Mouse (Mus musculus) myocyte (in vitro differentiated cells): ENCODE data around the gene Gm49322.
A peak's percentile ranks its signal among the peaks of the same experiment; 100 is the strongest.

Experiments used
- E2F4 ChIP-seq: IDR thresholded peaks from one replicate; pipeline ENCODE4 v1.6.1; 2011; ENCODE audit warnings: mild to moderate bottlenecking, control low read depth, moderate library complexity; ENCODE audit not compliant: insufficient read depth
- MYOD1 ChIP-seq, 3 experiments: IDR thresholded peaks; one replicate each; pipeline ENCODE4 v1.6.1; 2011; ENCODE audit warnings: control low read depth in 2 of 3, low read depth in 2 of 3, mild to moderate bottlenecking in 2 of 3, moderate library complexity in 1 of 3; ENCODE audit not compliant: insufficient read length in 2 of 3, control insufficient read depth in 1 of 3
- POLR2A ChIP-seq: IDR thresholded peaks from one replicate; pipeline ENCODE4 v1.6.1; 2011; ENCODE audit warnings: low read depth, mild to moderate bottlenecking, control low read depth, moderate library complexity; ENCODE audit not compliant: insufficient read length
- POLR2AphosphoS2 ChIP-seq: IDR thresholded peaks from one replicate; pipeline ENCODE4 v1.6.1; 2011; ENCODE audit warnings: low read depth, control low read depth; ENCODE audit not compliant: insufficient read length
- TCF3 ChIP-seq: IDR thresholded peaks from one replicate; pipeline ENCODE4 v1.6.1; 2011; ENCODE audit warnings: low read depth, control low read depth; ENCODE audit not compliant: insufficient read length
- USF1 ChIP-seq: IDR thresholded peaks from one replicate; pipeline ENCODE4 v1.6.1; 2011; ENCODE audit warnings: low read depth, mild to moderate bottlenecking, control low read depth, moderate library complexity

DNA sequence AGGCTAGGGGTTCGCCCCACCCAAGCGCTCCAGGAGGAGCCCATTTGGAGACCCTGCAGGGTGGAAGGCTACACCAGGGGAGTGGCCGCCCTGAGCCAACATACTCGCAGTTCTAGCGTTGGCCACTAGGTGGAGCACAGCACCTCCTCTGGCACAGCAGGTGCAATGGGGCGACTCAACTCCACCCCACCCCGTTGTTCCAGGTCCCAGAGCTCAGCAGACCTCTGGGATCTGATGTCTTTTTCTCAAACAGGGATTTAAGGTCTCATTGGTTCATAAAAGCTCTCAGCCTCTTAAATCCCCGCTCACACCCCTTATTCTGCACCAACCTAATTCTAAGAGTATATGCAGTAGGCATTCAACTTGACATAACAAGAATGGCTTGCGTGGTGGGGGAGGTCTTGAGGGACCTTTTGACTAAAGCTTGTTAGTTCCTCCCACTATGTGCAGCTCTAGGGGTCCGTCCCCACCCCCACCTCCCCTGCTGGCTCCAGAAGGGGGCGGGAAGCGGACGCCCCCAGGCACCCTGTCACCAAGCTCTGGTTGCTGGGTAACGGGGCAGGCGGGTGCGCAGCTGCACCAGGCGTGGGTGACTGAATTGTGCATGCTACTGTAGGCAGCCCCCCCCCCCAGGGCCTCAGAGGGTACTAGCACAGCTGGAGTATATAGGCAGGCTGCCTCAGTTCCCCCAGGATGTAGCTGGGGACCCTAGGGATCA lies 39.3 kb upstream of the Gm49322 start:
- TF ChIP-seq POLR2A (no peak), TCF3 (peak; percentile 54), E2F4 (no peak), MYOD1 (IDR thresholded peaks at IDR 0.05; ENCODE audit: control insufficient read depth in 1 of 3, insufficient read length in 2 of 3, low read depth in 2 of 3) (peak in 2 of 3 experiments; percentile 94 to 95), POLR2AphosphoS2 (peak; percentile 50), USF1 (no peak)
